Mouse (Mus musculus) embryonic fibroblast, embryonic 13.5 days (primary cell): ENCODE results near the gene Rplp2.

Experiments
- CTCF ChIP-seq: IDR thresholded peaks from 2 replicates; pipeline ENCODE4 v1.5.1; 2011; ENCODE audit warnings: mild to moderate bottlenecking, control low read depth, low read length, moderate library complexity, borderline replicate concordance; ENCODE audit not compliant: insufficient read depth
- POLR2A ChIP-seq: IDR thresholded peaks from 2 replicates; pipeline ENCODE4 v1.6.1; 2011; ENCODE audit warnings: low read depth, mild to moderate bottlenecking, control low read depth, low read length, moderate library complexity

GRCm38 (mm10) chr7:141466607-141467148 is 19.5 kb downstream of the Rplp2 start:
- TF ChIP-seq POLR2A, result no peak
- no peak for TF ChIP-seq CTCF
